ENCODE assay signal across 20 mouse cellular contexts in the genomic region with DNA sequence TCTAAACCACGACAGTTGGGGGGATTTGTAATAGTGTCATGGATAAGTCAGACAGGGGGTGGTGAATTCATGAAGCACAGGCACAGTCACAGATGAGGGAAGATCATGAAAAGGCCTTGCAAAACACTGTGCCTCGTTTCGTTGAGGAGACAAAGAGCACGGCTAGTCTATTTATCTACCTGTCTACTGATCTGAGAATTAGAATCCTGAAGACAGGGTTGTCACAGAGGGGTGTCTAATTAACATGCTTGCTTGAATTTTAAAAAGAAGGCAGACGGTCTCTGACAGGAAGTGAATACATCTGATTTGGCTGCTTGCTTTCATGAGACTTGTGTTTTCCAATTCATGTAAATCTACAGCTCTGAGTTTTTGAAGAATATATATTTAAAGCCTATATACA.
"Had no signal": no experiment of that assay in that cellular context is flagged by ENCODE, and none has a peak within 500 bp of the region (broad histone marks: within the 10 kb centered on the region; RNA-seq: fewer than 3 reads in every experiment).

No protein-coding gene starts in this region.

- H3K4me2 ChIP-seq: kidney, embryonic 15.5 days; limb, embryonic 13.5 days; liver, embryonic 12.5 days; liver, embryonic 15.5 days; lung, embryonic 15.5 days; midbrain, embryonic 11.5 days; midbrain, embryonic 15.5 days; neural tube, embryonic 12.5 days; neural tube, embryonic 15.5 days had no signal

- ATAC-seq: liver, embryonic 12.5 days; midbrain, embryonic 15.5 days had no signal

- H3K4me1 ChIP-seq: kidney, embryonic 15.5 days; liver, embryonic 12.5 days; liver, embryonic 15.5 days had no signal

- H3K9ac ChIP-seq: kidney, embryonic 15.5 days; limb, embryonic 13.5 days; liver, embryonic 12.5 days; liver, embryonic 15.5 days; lung, embryonic 15.5 days; midbrain, embryonic 15.5 days; neural tube, embryonic 12.5 days; neural tube, embryonic 15.5 days had no signal

- H3K36me3 ChIP-seq: kidney, embryonic 15.5 days; limb, embryonic 10.5 days; limb, embryonic 13.5 days; liver, embryonic 12.5 days; liver, embryonic 15.5 days; lung, embryonic 15.5 days; midbrain, embryonic 15.5 days; neural tube, embryonic 12.5 days; neural tube, embryonic 15.5 days had no signal

- H3K27ac ChIP-seq: kidney, embryonic 15.5 days; limb, embryonic 10.5 days; limb, embryonic 13.5 days; liver, embryonic 12.5 days; liver, embryonic 15.5 days; lung, embryonic 15.5 days; midbrain, embryonic 15.5 days; neural tube, embryonic 12.5 days; neural tube, embryonic 15.5 days had no signal

- H3K4me3 ChIP-seq: kidney, embryonic 15.5 days; limb, embryonic 10.5 days; limb, embryonic 13.5 days; liver, embryonic 12.5 days; liver, embryonic 15.5 days; lung, embryonic 15.5 days; megakaryocyte, embryonic 14.5 days; midbrain, embryonic 15.5 days; neural tube, embryonic 12.5 days; neural tube, embryonic 15.5 days had no signal

- H3K27me3 ChIP-seq: kidney, embryonic 15.5 days; limb, embryonic 13.5 days; liver, embryonic 12.5 days; liver, embryonic 15.5 days; lung, embryonic 15.5 days; midbrain, embryonic 15.5 days; neural tube, embryonic 12.5 days; neural tube, embryonic 15.5 days had no signal

- DNase-seq: kidney, postnatal 10 days; kidney, postnatal 36 days; liver; lung, adult 18-20 months; lung, postnatal 10 days; lung, postnatal 36 days; right cerebral cortex, postnatal 25 days; thymus, adult 18-20 months; thymus, postnatal 36 days had no signal

- H3K9me3 ChIP-seq: kidney, embryonic 15.5 days; limb, embryonic 10.5 days; limb, embryonic 13.5 days; liver, embryonic 12.5 days; liver, embryonic 15.5 days; lung, embryonic 15.5 days; megakaryocyte, embryonic 14.5 days; midbrain, embryonic 15.5 days; neural tube, embryonic 12.5 days; neural tube, embryonic 15.5 days had no signal
